Mouse (Mus musculus): ENCODE data around the gene Dupd1.

Dupd1 gene

GRCm38 (mm10) chr14:21722021-21722698 lies 7.8 kb upstream of the Dupd1 start:
- no peak for DNase-seq

DNA sequence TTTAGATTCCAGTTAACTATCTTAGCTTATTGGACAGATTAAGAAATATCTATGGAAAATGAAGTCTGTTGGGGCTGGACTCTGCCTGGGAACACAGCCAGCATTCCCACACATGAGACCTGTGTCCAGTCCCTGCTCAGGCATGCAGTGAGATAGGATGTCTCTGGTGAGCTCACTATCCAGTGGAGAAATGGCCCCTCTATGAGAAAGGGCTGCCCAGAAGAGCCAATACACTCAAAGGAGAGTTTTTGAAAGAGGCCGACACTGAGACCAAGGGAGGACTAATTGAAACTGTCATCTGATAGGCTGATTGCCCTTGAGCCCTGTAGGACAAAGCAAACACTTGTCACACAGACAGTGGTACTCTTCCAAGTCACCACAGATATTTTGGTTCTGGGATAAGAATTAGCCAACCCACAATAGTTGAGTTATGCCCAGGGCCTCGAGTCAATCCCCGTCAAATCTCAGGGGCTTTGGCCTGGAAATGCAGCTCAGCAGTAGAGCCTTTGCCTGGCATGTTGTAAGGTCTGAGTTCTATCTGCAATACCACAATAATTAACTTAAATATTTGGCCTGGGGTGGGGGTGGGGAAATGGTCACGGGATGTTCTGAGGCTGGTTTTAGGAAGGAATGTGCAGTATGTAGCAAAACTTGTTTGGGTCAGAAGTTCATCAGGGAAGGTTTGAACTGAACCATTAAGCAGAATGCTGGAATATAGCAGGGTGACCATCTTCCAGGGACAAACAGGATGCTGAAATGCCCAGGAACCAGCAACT lies 6.2 kb upstream of the Dupd1 start:
- no peak for DNase-seq

- DNase-seq = no peak
Measured at GRCm38 (mm10) chr14:21719646-21720383, 5.4 kb upstream of the Dupd1 start.

GRCm38 (mm10) chr14:21711231-21711630 lies 3.1 kb downstream of the Dupd1 start:
- no peak for DNase-seq

DNA sequence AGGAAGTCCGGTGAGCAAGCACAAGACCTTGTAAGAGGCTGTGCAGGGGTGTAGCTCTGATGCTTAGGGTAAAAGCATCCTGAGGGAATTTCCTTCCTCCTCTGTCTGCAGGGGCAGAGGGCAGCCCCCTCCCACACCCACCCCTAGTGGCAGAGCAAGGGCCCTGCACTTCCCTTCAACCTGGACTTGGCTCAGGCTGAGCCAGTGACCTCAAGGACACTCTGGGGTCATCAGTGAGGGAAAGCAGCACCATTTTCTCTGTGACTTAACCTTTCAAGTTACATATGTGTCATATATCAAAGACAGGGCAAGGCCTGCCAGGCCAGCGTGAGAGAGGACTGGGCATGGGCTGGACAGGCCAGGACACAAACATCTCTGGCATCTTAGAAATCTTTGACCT lies 4.8 kb downstream of the Dupd1 start:
- no peak for DNase-seq

- DNase-seq = peak; percentile 24 to 43
Measured at GRCm38 (mm10) chr14:21706759-21707571, 7.4 kb downstream of the Dupd1 start.

DNA sequence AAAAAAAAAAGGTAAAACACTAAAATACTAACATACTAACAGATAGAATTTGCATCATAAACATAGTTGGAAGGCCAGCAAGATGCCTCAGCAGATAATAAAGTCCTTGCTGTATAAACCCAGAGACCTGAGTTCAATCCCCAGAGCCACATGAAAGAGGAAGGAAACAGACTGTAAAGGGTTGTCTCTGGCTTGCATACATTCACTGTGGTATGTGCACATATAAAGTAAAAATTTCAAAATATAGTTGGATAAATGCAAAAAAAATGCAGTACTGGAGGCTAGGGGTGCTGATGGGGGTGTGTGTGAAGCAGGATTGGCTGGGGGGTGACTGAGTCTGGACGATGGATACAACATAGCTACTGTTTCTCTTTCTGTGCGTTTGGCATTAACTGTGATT lies 8.9 kb downstream of the Dupd1 start:
- no peak for DNase-seq

DNA sequence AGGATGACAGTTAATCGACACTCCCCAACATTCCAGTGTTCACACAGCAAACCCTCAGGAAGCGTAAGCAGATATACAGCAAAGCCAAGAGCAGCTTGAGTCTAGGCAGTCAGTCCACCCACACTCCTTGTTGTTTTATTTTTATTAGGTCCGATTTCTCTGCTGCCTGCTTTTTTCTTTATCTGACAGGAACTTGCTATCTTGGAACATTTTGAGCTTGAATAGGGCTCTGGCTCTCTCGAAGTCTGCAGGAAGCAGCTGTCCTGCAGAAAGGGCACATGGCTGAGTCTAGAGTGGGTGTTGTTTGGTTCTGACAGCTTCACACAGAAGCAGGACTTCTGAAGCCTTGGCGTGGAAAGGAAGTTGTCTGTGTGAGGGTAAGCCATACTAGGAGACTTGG lies 11.1 kb downstream of the Dupd1 start:
- peak in 1 of 2 experiments; percentile 33 for DNase-seq

GRCm38 (mm10) chr14:21702691-21703090 lies 11.7 kb downstream of the Dupd1 start:
- DNase-seq = no peak

- no peak for DNase-seq
Measured at GRCm38 (mm10) chr14:21696186-21696830, 18.1 kb downstream of the Dupd1 start.

- no peak for DNase-seq
Measured at GRCm38 (mm10) chr14:21695020-21695419, 19.4 kb downstream of the Dupd1 start.

DNA sequence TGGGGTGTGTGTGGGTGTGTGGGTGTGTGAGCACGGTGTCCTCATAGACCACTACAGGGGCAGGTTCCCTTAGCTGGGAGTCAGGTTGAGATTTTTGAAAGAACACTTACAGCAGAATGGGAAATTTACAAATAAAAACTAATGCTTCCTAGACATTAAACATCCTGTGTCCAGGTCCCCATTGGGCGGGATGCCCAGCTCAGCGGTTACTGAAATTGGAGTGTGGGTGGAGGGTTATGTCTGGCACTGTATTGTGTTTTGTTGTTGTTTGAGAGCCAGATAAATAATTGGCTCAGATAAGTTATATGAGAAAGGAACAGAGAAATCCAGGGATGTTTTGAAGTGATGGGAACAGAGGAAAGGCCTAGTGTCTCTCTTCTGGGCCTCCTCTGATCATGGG lies 23.3 kb downstream of the Dupd1 start:
- no peak for DNase-seq

DNA sequence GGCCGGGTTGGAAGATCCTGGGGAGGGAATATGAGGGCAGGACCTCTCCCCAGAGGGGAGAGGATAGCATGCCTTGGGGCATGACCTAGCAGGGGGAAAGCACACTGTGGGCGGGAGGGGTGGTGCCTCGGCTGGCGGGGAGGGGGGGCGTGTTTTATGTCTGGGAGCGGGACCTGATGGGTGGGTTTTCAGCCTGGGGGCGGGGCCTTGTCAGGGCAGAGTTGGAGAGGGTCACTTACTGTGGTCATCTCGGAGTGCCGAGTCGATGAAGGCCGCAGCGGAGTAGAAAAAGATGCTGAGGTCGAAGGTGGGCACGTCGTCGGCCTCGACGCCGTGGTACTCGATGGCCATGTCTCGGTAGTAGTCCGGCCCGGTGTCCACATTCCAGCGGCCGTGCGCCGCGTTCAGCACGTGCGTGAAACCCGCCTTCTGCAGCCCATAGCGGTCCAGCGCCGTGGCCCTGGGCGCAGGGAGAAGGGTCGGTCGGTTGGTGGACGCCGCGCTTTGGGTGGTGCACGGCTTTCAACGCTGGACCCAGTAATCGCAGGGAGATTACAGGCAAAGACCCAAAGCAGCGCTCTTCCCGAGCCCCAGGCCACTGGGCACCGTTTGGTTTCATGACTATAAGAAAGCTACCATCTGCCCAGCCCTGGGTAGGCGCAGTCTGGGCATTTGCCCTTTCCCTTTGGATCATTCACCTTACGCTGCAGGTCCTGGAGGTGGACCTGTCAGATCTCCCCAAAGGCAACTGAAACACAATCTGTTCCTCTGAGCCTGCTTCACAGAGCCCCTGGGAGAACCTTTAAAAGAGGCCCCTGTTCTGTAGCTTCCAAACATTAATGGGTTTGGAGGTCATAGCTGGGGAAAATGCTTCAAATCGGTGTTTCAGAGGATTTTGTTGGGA lies 27.7 kb downstream of the Dupd1 start:
- DNase-seq = peak; percentile 54 to 67

- DNase-seq = no peak
Measured at GRCm38 (mm10) chr14:21685411-21686146, 28.8 kb downstream of the Dupd1 start.

- DNase-seq = no peak
Measured at GRCm38 (mm10) chr14:21683834-21684233, 30.5 kb downstream of the Dupd1 start.

DNA sequence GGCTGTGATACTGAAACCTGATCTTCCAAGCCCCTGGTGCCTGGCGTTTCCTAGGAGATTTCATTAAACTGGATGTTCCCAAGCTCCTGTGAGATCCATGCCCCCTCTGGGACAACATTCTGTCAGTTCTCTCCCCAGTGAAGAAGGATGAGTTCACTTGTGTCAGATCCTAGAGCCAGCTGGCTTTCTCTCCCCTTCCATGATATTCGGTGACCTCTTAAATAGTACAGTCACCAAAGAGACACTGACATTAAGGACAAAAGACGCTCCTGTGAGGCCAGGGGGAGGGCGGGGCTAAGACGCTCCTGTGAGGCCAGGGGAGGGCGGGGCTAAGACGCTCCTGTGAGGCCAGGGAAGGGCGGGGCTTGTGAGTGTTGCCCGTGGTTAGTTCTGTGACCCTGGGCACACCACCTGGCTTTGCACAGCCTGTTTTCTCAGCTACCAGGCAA lies 31.7 kb downstream of the Dupd1 start:
- peak; percentile 77 to 85 for DNase-seq

- peak; percentile 61 to 71 for DNase-seq
Measured at GRCm38 (mm10) chr14:21679631-21680201, 34.7 kb downstream of the Dupd1 start.

DNA sequence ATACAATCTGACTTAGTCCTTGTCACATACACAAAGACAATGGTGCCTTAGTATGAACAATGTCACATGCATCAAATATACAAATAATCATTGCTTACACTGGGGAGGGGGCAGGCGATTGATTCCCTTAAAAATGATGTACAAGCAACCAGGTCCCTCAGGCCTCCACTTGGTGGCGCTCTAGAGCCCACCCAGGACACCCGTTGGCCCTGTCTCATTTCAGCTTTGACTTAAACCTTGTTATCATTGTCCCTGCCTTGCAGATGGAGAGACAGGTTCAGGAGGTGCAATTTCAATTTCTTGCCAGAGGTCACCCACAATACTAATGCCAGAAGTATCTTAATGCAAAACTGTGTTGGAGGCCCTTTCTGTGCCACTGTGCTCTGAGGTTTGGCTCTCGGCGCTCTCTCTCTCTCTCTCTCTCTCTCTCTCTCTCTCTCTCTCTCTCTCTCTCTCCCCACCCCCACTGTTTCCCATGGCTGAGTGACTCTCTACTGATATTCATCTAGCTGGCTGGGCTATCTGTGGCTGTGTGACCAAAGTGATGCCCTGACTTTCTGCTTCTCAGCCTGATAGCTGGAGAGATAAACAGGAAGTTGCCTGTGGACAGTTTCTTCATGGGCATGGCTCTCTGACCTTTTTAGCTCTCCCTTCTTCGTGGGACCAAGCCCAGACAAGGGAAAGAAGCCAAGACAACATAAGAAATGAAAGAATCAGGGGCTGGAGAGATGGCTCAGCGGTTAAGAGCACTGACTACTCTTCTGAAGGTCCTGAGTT lies 35.7 kb downstream of the Dupd1 start:
- peak; percentile 74 to 78 for DNase-seq

GRCm38 (mm10) chr14:21676223-21676622 lies 38.2 kb downstream of the Dupd1 start:
- DNase-seq = no peak
